Mouse (Mus musculus): ENCODE results near the gene H2-Q6. TPM values are rescaled to one million over a fixed set of nuclear protein-coding genes. Genes with fewer than 3 reads are reported as not detected.

Gene H2-Q6
- polyA plus RNA-seq (2014; fragmentation: Illumina TruSeq; extraction: RNeasy Lipid Tissue Mini Kit (QIAGEN cat#74804); ENCODE audit: low replicate concordance) = 7.5 TPM

GRCm38 (mm10) chr17:35424624-35425416, at the start of gene H2-Q6:
Gene H2-Q6 (plus strand): TSS chr17:35424850.

GRCm38 (mm10) chr17:35379369-35379728, 45.3 kb upstream of the H2-Q6 start, which contains the start of gene H2-Q4:
Gene H2-Q4 (plus strand): TSS chr17:35379617.

GRCm38 (mm10) chr17:35438885-35439284, 14.2 kb downstream of the H2-Q6 start, which contains the start of gene H2-Q7:
Gene H2-Q7 (plus strand): TSS chr17:35439155.

GRCm38 (mm10) chr17:35469842-35470751, 45.4 kb downstream of the H2-Q6 start, which contains the start of gene H2-Q10:
Gene H2-Q10 (plus strand): TSS chr17:35470089.

Other genes starting within 250 kb of the H2-Q6 start
- 8.4 TPM for gene Aif1, start 248.8 kb upstream of the H2-Q6 start, polyA plus RNA-seq (2014; fragmentation: Illumina TruSeq; extraction: RNeasy Lipid Tissue Mini Kit (QIAGEN cat#74804); ENCODE audit: low replicate concordance)
- gene Lst1, start 236.4 kb upstream of the H2-Q6 start, polyA plus RNA-seq (2014; fragmentation: Illumina TruSeq; extraction: RNeasy Lipid Tissue Mini Kit (QIAGEN cat#74804); ENCODE audit: low replicate concordance) = not detected
- gene Ltb, start 230.4 kb upstream of the H2-Q6 start, polyA plus RNA-seq (2014; fragmentation: Illumina TruSeq; extraction: RNeasy Lipid Tissue Mini Kit (QIAGEN cat#74804); ENCODE audit: low replicate concordance) = not detected
- gene Tnf, start 222.8 kb upstream of the H2-Q6 start, polyA plus RNA-seq (2014; fragmentation: Illumina TruSeq; extraction: RNeasy Lipid Tissue Mini Kit (QIAGEN cat#74804); ENCODE audit: low replicate concordance) = not detected
- not detected for gene Lta, start 219.5 kb upstream of the H2-Q6 start, polyA plus RNA-seq (2014; fragmentation: Illumina TruSeq; extraction: RNeasy Lipid Tissue Mini Kit (QIAGEN cat#74804); ENCODE audit: low replicate concordance)
- not detected for gene Gm16181, start 204.0 kb upstream of the H2-Q6 start, polyA plus RNA-seq (2014; fragmentation: Illumina TruSeq; extraction: RNeasy Lipid Tissue Mini Kit (QIAGEN cat#74804); ENCODE audit: low replicate concordance)
- 1.9 TPM for gene Atp6v1g2, start 191.2 kb upstream of the H2-Q6 start, polyA plus RNA-seq (2014; fragmentation: Illumina TruSeq; extraction: RNeasy Lipid Tissue Mini Kit (QIAGEN cat#74804); ENCODE audit: low replicate concordance)
- not detected for gene Nfkbil1, start 189.1 kb upstream of the H2-Q6 start, polyA plus RNA-seq (2014; fragmentation: Illumina TruSeq; extraction: RNeasy Lipid Tissue Mini Kit (QIAGEN cat#74804); ENCODE audit: low replicate concordance)
- gene Ddx39b, start 183.1 kb upstream of the H2-Q6 start, polyA plus RNA-seq (2014; fragmentation: Illumina TruSeq; extraction: RNeasy Lipid Tissue Mini Kit (QIAGEN cat#74804); ENCODE audit: low replicate concordance) = 4.0 TPM
- gene H2-D1, start 162.1 kb upstream of the H2-Q6 start, polyA plus RNA-seq (2014; fragmentation: Illumina TruSeq; extraction: RNeasy Lipid Tissue Mini Kit (QIAGEN cat#74804); ENCODE audit: low replicate concordance) = 51.6 TPM
- 506 TPM for gene H2-Q1, start 104.4 kb upstream of the H2-Q6 start, polyA plus RNA-seq (2014; fragmentation: Illumina TruSeq; extraction: RNeasy Lipid Tissue Mini Kit (QIAGEN cat#74804); ENCODE audit: low replicate concordance)
- gene H2-Q2, start 82.6 kb upstream of the H2-Q6 start, polyA plus RNA-seq (2014; fragmentation: Illumina TruSeq; extraction: RNeasy Lipid Tissue Mini Kit (QIAGEN cat#74804); ENCODE audit: low replicate concordance) = 3,607 TPM
- 51.5 TPM for gene H2-Q4, start 45.2 kb upstream of the H2-Q6 start, polyA plus RNA-seq (2014; fragmentation: Illumina TruSeq; extraction: RNeasy Lipid Tissue Mini Kit (QIAGEN cat#74804); ENCODE audit: low replicate concordance)
- 11.4 TPM for gene H2-Q7, start 14.3 kb downstream of the H2-Q6 start, polyA plus RNA-seq (2014; fragmentation: Illumina TruSeq; extraction: RNeasy Lipid Tissue Mini Kit (QIAGEN cat#74804); ENCODE audit: low replicate concordance)
- 2.3 TPM for gene H2-Q10, start 45.2 kb downstream of the H2-Q6 start, polyA plus RNA-seq (2014; fragmentation: Illumina TruSeq; extraction: RNeasy Lipid Tissue Mini Kit (QIAGEN cat#74804); ENCODE audit: low replicate concordance)
- not detected for gene Pou5f1, start 81.2 kb downstream of the H2-Q6 start, polyA plus RNA-seq (2014; fragmentation: Illumina TruSeq; extraction: RNeasy Lipid Tissue Mini Kit (QIAGEN cat#74804); ENCODE audit: low replicate concordance)
- gene Tcf19, start 92.0 kb downstream of the H2-Q6 start, polyA plus RNA-seq (2014; fragmentation: Illumina TruSeq; extraction: RNeasy Lipid Tissue Mini Kit (QIAGEN cat#74804); ENCODE audit: low replicate concordance) = 1.3 TPM
- gene Cchcr1, start 92.2 kb downstream of the H2-Q6 start, polyA plus RNA-seq (2014; fragmentation: Illumina TruSeq; extraction: RNeasy Lipid Tissue Mini Kit (QIAGEN cat#74804); ENCODE audit: low replicate concordance) = 0.74 TPM
- not detected for gene Psors1c2, start 108.4 kb downstream of the H2-Q6 start, polyA plus RNA-seq (2014; fragmentation: Illumina TruSeq; extraction: RNeasy Lipid Tissue Mini Kit (QIAGEN cat#74804); ENCODE audit: low replicate concordance)
- gene Cdsn, start 127.3 kb downstream of the H2-Q6 start, polyA plus RNA-seq (2014; fragmentation: Illumina TruSeq; extraction: RNeasy Lipid Tissue Mini Kit (QIAGEN cat#74804); ENCODE audit: low replicate concordance) = not detected
- not detected for gene 2300002M23Rik, start 142.6 kb downstream of the H2-Q6 start, polyA plus RNA-seq (2014; fragmentation: Illumina TruSeq; extraction: RNeasy Lipid Tissue Mini Kit (QIAGEN cat#74804); ENCODE audit: low replicate concordance)
- not detected for gene Sfta2, start 176.7 kb downstream of the H2-Q6 start, polyA plus RNA-seq (2014; fragmentation: Illumina TruSeq; extraction: RNeasy Lipid Tissue Mini Kit (QIAGEN cat#74804); ENCODE audit: low replicate concordance)
- not detected for gene Gm9573, start 201.8 kb downstream of the H2-Q6 start, polyA plus RNA-seq (2014; fragmentation: Illumina TruSeq; extraction: RNeasy Lipid Tissue Mini Kit (QIAGEN cat#74804); ENCODE audit: low replicate concordance)
- gene Mucl3, start 218.8 kb downstream of the H2-Q6 start, polyA plus RNA-seq (2014; fragmentation: Illumina TruSeq; extraction: RNeasy Lipid Tissue Mini Kit (QIAGEN cat#74804); ENCODE audit: low replicate concordance) = not detected
- 0.59 TPM for gene Vars2, start 242.7 kb downstream of the H2-Q6 start, polyA plus RNA-seq (2014; fragmentation: Illumina TruSeq; extraction: RNeasy Lipid Tissue Mini Kit (QIAGEN cat#74804); ENCODE audit: low replicate concordance)
- 2.7 TPM for gene Gtf2h4, start 248.9 kb downstream of the H2-Q6 start, polyA plus RNA-seq (2014; fragmentation: Illumina TruSeq; extraction: RNeasy Lipid Tissue Mini Kit (QIAGEN cat#74804); ENCODE audit: low replicate concordance)